Mouse (Mus musculus) liver, adult 2 months (tissue): ENCODE measurements around the gene Sorbs1. TPM values are rescaled to one million over a fixed set of nuclear protein-coding genes. Genes with fewer than 3 reads are reported as not detected.
A peak's percentile ranks its signal among the peaks of the same experiment; 100 is the strongest.

Experiments used
- DNase-seq: peaks from one replicate; pipeline ENCODE4 v3.0.0-alpha.2; 2011; ENCODE audit warnings: low read depth, low spot score; ENCODE audit errors: extremely low read depth
- H3K27ac ChIP-seq: fragments of 200-500 bp; replicated peaks from 2 replicates; pipeline ENCODE4 v1.5.1; 2012; ENCODE audit warnings: low read depth, mild to moderate bottlenecking, control low read depth, inconsistent platforms, low read length; ENCODE audit not compliant: insufficient read depth
- H3K27me3 ChIP-seq: fragments of 200-500 bp; 2 replicates; pipeline ENCODE4 v1.6.1; 2012; ENCODE audit warnings: mild to moderate bottlenecking, moderate library complexity, low read length, inconsistent platforms; ENCODE audit not compliant: control insufficient read depth, insufficient read depth
- H3K36me3 ChIP-seq: fragments of 200-500 bp; 2 replicates; pipeline ENCODE4 v1.6.1; 2012; ENCODE audit warnings: low read length, inconsistent platforms; ENCODE audit not compliant: control insufficient read depth, insufficient read depth
- H3K4me1 ChIP-seq: fragments of 200-500 bp; 2 replicates; pipeline ENCODE4 v1.6.1; 2011; ENCODE audit warnings: low read length; ENCODE audit not compliant: control insufficient read depth, insufficient read depth
- H3K4me3 ChIP-seq: fragments of 200-500 bp; 2 replicates; pipeline ENCODE4 v1.5.1; 2011; ENCODE audit warnings: low read depth, mild to moderate bottlenecking, control low read depth, low read length, moderate library complexity; ENCODE audit not compliant: insufficient read depth
- H3K79me2 ChIP-seq: fragments of 200-500 bp; 2 replicates; pipeline ENCODE4 v1.6.1; 2012; ENCODE audit warnings: inconsistent platforms, mild to moderate bottlenecking, low read length, moderate library complexity; ENCODE audit not compliant: control insufficient read depth, insufficient read depth
- H3K9ac ChIP-seq: fragments of 200-500 bp; 2 replicates; pipeline ENCODE4 v1.6.1; 2012; ENCODE audit warnings: low read depth, mild to moderate bottlenecking, control low read depth, inconsistent platforms, low read length
- CTCF ChIP-seq: fragments of 200-500 bp; IDR thresholded peaks from 2 replicates; pipeline ENCODE4 v1.5.1; 2011; ENCODE audit warnings: low read depth, low read length, control low read depth
- POLR2A ChIP-seq: fragments of 200-500 bp; IDR thresholded peaks from 2 replicates; pipeline ENCODE4 v1.6.1; 2011; ENCODE audit warnings: low read length, control low read depth; ENCODE audit not compliant: insufficient read depth; ENCODE audit errors: extremely low read depth
- WGBS: fragments of 180-500 bp; shearing (Covaris S2); methylation state at CpG from one replicate; pipeline ENCODE4 v1.1.7; 2018; 5-methylcytosine and 5-hydroxymethylcytosine counted together
- polyA plus RNA-seq: library from polyadenylated mRNA; depleted of rRNA; stranded (reverse); fragments of >200 nt; gene quantifications from 2 replicates; pipeline ENCODE4 v1.2.3, GENCODE M21; 2012
- total RNA-seq: library from RNA; depleted of rRNA; stranded (reverse); fragments of >200 nt; gene quantifications from 2 replicates; pipeline ENCODE4 v1.2.3, GENCODE M21; 2014

Sorbs1 gene
- total and polyA plus RNA-seq, 2 experiments, result 12.0 to 41.0 TPM

DNA sequence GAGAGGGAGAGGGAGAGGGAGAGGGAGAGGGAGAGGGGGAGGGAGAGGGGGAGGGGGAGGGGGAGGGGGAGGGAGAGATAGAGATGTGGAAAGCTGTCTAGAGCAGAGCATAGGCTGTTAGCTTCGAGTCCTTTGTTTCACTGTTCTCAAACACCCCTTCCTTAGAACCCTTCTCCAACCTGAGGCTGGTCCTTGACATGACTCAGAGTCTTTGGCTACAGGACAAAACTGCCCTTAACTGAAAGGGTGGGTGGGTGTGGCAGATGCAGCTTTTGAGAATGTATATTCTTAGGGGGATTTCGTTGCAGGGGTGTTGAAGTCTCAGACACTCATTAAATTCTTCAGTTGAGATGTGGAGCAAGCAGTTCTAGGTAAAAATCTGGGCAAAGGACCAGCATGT is 230.2 kb downstream of the Sorbs1 start:
- Histone ChIP-seq H3K27ac (no peak overlapping the region), H3K36me3 (no peaks in the 10 kb centered on the region), H3K4me3 (no peak overlapping the region), H3K27me3 (no peaks in the 10 kb centered on the region), H3K9ac (no peak overlapping the region), H3K4me1 (no peaks in the 10 kb centered on the region; the same call in 1 of the 2 replicates), H3K79me2 (no peaks in the 10 kb centered on the region)
- WGBS, result 76% methylated on average over 2 of the region's 2 CpGs
- DNase-seq, result no peak
- no peak for TF ChIP-seq CTCF
- TF ChIP-seq POLR2A, result no peak

DNA sequence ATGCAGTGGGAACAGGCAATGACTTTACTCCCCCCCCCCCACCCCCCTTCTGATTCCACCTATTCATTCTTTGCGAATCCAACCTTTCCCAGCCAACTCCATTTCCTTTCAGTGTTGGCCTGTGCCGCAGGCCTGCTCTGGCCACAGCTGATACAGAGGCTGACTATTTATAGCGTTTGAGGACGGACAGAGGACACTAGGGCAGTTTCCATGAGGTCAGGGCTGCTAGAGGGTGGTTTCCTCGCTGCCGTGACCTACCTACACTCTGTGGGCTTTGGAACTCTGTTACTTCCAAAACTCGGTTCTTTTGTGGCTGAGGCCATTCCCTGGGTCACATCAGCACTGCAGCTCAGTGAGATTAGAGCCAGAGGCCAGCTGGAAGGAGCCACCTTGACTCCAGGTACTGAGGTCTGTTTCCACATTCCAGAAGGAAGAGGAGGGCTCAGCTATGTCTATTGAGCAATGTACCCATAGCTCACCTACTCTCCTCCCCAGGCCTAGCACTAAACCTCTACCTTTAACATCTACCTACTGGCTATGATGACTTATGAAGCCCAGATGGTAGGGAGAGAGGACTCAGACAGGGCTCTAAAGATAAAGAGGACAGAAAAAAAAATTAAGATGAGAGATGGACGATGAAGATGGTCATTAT is 235.1 kb downstream of the Sorbs1 start:
- TF ChIP-seq POLR2A (no peak), CTCF (no peak)
- peak; percentile 79 for DNase-seq
- Histone ChIP-seq H3K27ac (peak overlapping the region; percentile 10; the same call in 1 of the 2 replicates), H3K9ac (no peak overlapping the region), H3K36me3 (no peaks in the 10 kb centered on the region), H3K4me3 (no peak overlapping the region), H3K27me3 (no peaks in the 10 kb centered on the region), H3K4me1 (no peaks in the 10 kb centered on the region; the same call in 1 of the 2 replicates), H3K79me2 (no peaks in the 10 kb centered on the region)
- WGBS, result 29% methylated on average over 8 of the region's 8 CpGs

DNA sequence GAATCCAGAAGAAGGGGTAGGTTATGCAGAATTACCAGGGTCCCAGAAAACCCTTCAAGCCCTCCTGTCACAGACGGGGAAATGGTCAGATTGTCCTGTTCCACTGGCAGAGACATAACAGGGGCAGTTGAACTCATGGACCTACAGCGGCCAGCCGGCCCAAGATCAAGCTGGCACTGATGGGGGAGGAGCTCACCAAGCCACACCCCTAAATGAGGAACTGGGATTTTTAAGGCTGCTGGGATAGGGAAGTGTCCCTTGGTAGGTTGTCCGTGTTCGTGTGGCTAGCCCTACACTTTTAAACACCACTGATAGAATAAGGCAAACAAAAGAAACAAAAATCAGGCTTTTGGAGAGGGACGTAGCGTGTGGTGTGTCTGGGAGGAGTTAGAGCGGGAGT is 236.1 kb downstream of the Sorbs1 start:
- no peak for DNase-seq

DNA sequence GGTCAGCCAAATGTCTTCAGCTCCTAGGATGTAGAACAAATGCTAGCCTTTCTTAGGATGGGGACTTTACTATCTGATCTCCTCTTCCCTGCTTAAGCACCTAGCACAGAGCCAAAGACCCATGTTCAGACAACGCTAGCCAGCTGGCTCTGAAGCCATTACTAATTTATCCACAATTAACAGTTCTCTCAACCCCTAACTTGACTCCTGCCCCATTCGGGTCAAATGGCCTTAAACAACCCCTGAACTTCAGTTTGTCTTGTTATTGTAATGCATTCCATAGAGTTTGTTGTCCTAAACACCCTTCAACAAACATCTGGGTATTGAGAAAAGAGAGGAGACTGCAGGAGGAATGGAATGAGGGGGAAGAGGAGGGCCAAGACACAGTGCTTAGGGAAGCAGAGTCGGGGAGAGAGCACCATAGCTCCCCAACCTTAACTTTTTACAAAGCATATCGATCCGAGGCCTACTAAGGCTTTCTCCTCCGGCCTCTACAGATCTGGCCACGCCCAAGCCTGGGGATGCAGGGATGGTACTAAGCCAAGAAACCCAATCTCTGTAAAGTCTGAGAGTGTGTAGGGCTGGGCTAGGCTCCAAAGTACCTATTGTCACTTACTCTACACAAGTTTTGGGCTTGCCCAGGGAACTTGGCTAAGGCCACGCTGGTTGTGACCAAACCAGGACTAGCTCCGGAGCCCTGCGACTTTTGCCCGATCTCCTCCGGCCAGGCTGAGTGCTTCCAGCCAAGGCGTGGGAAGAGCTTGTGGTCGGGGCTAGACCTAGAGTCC is 238.0 kb downstream of the Sorbs1 start:
- no peaks in the 10 kb centered on the region for H3K79me2 ChIP-seq

More for the DNA sequence above, 236.1 kb downstream of the Sorbs1 start:
- Histone ChIP-seq H3K4me3 (no peak overlapping the region), H3K4me1 (no peaks in the 10 kb centered on the region; the same call in 1 of the 2 replicates), H3K79me2 (no peaks in the 10 kb centered on the region), H3K36me3 (no peaks in the 10 kb centered on the region), H3K9ac (no peak overlapping the region), H3K27ac (no peak overlapping the region), H3K27me3 (no peaks in the 10 kb centered on the region)
- WGBS, result 91% methylated on average over 8 of the region's 8 CpGs
- TF ChIP-seq CTCF, result no peak
- TF ChIP-seq POLR2A, result no peak

DNA sequence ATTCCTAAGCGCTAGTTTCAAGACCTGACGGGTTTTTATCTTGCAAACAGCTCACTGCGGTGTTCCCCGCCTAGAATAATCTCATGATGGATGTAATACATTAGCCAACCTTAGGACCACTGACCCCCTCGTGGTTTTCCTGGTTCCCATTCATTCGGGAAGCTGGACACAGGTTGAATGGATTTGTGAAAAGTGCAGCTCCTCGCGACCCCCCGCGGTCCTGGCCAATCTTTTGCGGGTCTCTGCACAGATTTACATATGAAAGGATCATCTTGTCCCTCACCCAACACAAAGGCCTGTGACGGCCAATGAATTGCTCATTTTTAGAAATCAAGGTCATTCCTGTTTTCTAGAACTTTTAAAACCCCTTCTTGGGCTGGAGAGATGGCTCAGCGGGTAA is 240.9 kb downstream of the Sorbs1 start:
- no peaks in the 10 kb centered on the region for H3K36me3 ChIP-seq
- H3K27ac ChIP-seq, result no peak overlapping the region
- H3K27me3 ChIP-seq, result no peaks in the 10 kb centered on the region
- peaks cover 2% of the 10 kb centered on the region; the same call in 1 of the 2 replicates for H3K4me1 ChIP-seq
- H3K4me3 ChIP-seq, result no peak overlapping the region
- H3K9ac ChIP-seq, result no peak overlapping the region
- TF ChIP-seq POLR2A, result no peak
- no peak for TF ChIP-seq CTCF
- WGBS, result 82% methylated on average over 13 of the region's 13 CpGs
- H3K79me2 ChIP-seq, result 0 out of 2 replicates have a peak, but pooled peaks cover 5% of the 10 kb centered on the region
- no peak for DNase-seq

More for the DNA sequence above, 238.0 kb downstream of the Sorbs1 start:
- Histone ChIP-seq H3K4me3 (no peak overlapping the region), H3K27me3 (no peaks in the 10 kb centered on the region), H3K4me1 (no peaks in the 10 kb centered on the region; the same call in 1 of the 2 replicates), H3K27ac (peak overlapping the region; percentile 4; the same call in 1 of the 2 replicates), H3K36me3 (no peaks in the 10 kb centered on the region), H3K9ac (no peak overlapping the region)
- TF ChIP-seq POLR2A (no peak), CTCF (no peak)
- peak; percentile 46 for DNase-seq
- WGBS, result 92% methylated on average over 14 of the region's 14 CpGs
